Mouse (Mus musculus): ENCODE data around the gene 2610528A11Rik. TPM values are rescaled to one million over a fixed set of nuclear protein-coding genes. Genes with fewer than 3 reads are reported as not detected.
"Not testable (repeated sequence)": the region's sequence is repeated elsewhere in the genome, so short reads cannot be mapped to it uniquely, and the experiment has no call there.

The 2610528A11Rik gene
- 10.5 and 45.5 TPM in 2 replicates for polyA plus RNA-seq (2015; fragmentation: Nextera tagmentation; extraction: Ambion mirVana)

- H3K9ac ChIP-seq (ENCODE audit: low read depth, low read length), result no peak within 1 kb of the TSS
- no peaks in the 10 kb centered on the region for H3K4me1 ChIP-seq (replicated peaks; ENCODE audit: control insufficient read depth, insufficient read depth, low read length)
- H3K4me3 ChIP-seq (ENCODE audit: low read depth, low read length), result no peak within 1 kb of the TSS
- 76% methylated on average over 3 of the region's 3 CpGs for WGBS
- H3K9me3 ChIP-seq (ENCODE audit: control insufficient read depth), result no peaks in the 10 kb centered on the region
- no peak for ATAC-seq
- no peaks in the 10 kb centered on the region for H3K27me3 ChIP-seq (replicated peaks; ENCODE audit: control insufficient read depth, insufficient read depth, low read length)
- TF ChIP-seq CTCF (IDR thresholded peaks at IDR 0.05; ENCODE audit: low read depth), result no peak
- H3K27ac ChIP-seq (ENCODE audit: low read depth, low read length), result no peak within 1 kb of the TSS
- H3K4me2 ChIP-seq (replicated peaks; ENCODE audit: low read depth), result no peak within 1 kb of the TSS
- 0 out of 2 replicates have a peak, but pooled peaks cover 3% of the 10 kb centered on the region for H3K36me3 ChIP-seq (ENCODE audit: control insufficient read depth, insufficient read depth)
These were observed at the start of gene 2610528A11Rik for GRCm38 (mm10) chr14:37113922-37114321. 2610528A11Rik (minus strand) TSS chr14:37114022.

GRCm38 (mm10) chr14:37163277-37163956 is 49.6 kb upstream of the 2610528A11Rik start:
- Histone ChIP-seq H3K27me3 (replicated peaks; ENCODE audit: control insufficient read depth, insufficient read depth, low read length) (no peaks in the 10 kb centered on the region), H3K27ac (ENCODE audit: low read depth, low read length) (no peak overlapping the region)
- WGBS, result 62% methylated on average over 4 of the region's 4 CpGs

GRCm38 (mm10) chr14:37154391-37154790 is 40.6 kb upstream of the 2610528A11Rik start:
- Histone ChIP-seq H3K4me3 (ENCODE audit: low read depth, low read length) (no peak overlapping the region), H3K9me3 (ENCODE audit: control insufficient read depth) (no peaks in the 10 kb centered on the region), H3K4me2 (replicated peaks; ENCODE audit: low read depth) (no peak overlapping the region), H3K27me3 (replicated peaks; ENCODE audit: control insufficient read depth, insufficient read depth, low read length) (no peaks in the 10 kb centered on the region), H3K4me1 (replicated peaks; ENCODE audit: control insufficient read depth, insufficient read depth, low read length) (no peaks in the 10 kb centered on the region), H3K36me3 (ENCODE audit: control insufficient read depth, insufficient read depth) (no peaks in the 10 kb centered on the region), H3K9ac (ENCODE audit: low read depth, low read length) (no peak overlapping the region), H3K27ac (ENCODE audit: low read depth, low read length) (no peak overlapping the region)
- 89% methylated on average over 1 of the region's 1 CpGs for WGBS
- no peak for ATAC-seq
- no peak for TF ChIP-seq CTCF (IDR thresholded peaks at IDR 0.05; ENCODE audit: low read depth)

More at GRCm38 (mm10) chr14:37163277-37163956, 49.6 kb upstream of the 2610528A11Rik start:
- Histone ChIP-seq H3K4me2 (replicated peaks; ENCODE audit: low read depth) (no peak overlapping the region), H3K9ac (ENCODE audit: low read depth, low read length) (no peak overlapping the region), H3K36me3 (ENCODE audit: control insufficient read depth, insufficient read depth) (no peaks in the 10 kb centered on the region), H3K9me3 (ENCODE audit: control insufficient read depth) (no peaks in the 10 kb centered on the region), H3K4me1 (replicated peaks; ENCODE audit: control insufficient read depth, insufficient read depth, low read length) (no peaks in the 10 kb centered on the region), H3K4me3 (ENCODE audit: low read depth, low read length) (no peak overlapping the region)
- ATAC-seq, result no peak
- no peak for TF ChIP-seq CTCF (IDR thresholded peaks at IDR 0.05; ENCODE audit: low read depth)

- H3K27ac ChIP-seq (ENCODE audit: low read depth, low read length), result no peak overlapping the region
- no peaks in the 10 kb centered on the region for H3K36me3 ChIP-seq (ENCODE audit: control insufficient read depth, insufficient read depth)
- WGBS, result 77% methylated on average over 8 of the region's 8 CpGs
- no peak overlapping the region for H3K4me3 ChIP-seq (ENCODE audit: low read depth, low read length)
- no peak overlapping the region for H3K9ac ChIP-seq (ENCODE audit: low read depth, low read length)
- H3K27me3 ChIP-seq (replicated peaks; ENCODE audit: control insufficient read depth, insufficient read depth, low read length), result no peaks in the 10 kb centered on the region
- TF ChIP-seq CTCF (IDR thresholded peaks at IDR 0.05; ENCODE audit: low read depth), result no peak
- no peaks in the 10 kb centered on the region for H3K4me1 ChIP-seq (replicated peaks; ENCODE audit: control insufficient read depth, insufficient read depth, low read length)
- no peak overlapping the region for H3K4me2 ChIP-seq (replicated peaks; ENCODE audit: low read depth)
- no peaks in the 10 kb centered on the region for H3K9me3 ChIP-seq (ENCODE audit: control insufficient read depth)
- ATAC-seq, result peak; percentile 12; the same call in 1 of the 2 replicates
These were observed 25.4 kb upstream of the 2610528A11Rik start for GRCm38 (mm10) chr14:37139051-37139710.

- H3K27ac ChIP-seq (ENCODE audit: low read depth, low read length), result not testable (repeated sequence)
These were observed 23.8 kb upstream of the 2610528A11Rik start for GRCm38 (mm10) chr14:37137596-37137995.

GRCm38 (mm10) chr14:37136110-37136509 is 22.3 kb upstream of the 2610528A11Rik start:
- Histone ChIP-seq H3K27ac (ENCODE audit: low read depth, low read length) (no peak overlapping the region), H3K4me3 (ENCODE audit: low read depth, low read length) (no peak overlapping the region), H3K4me2 (replicated peaks; ENCODE audit: low read depth) (no peak overlapping the region), H3K4me1 (replicated peaks; ENCODE audit: control insufficient read depth, insufficient read depth, low read length) (no peaks in the 10 kb centered on the region), H3K36me3 (ENCODE audit: control insufficient read depth, insufficient read depth) (peaks cover 15% of the 10 kb centered on the region; the same call in 1 of the 2 replicates), H3K27me3 (replicated peaks; ENCODE audit: control insufficient read depth, insufficient read depth, low read length) (no peaks in the 10 kb centered on the region), H3K9me3 (ENCODE audit: control insufficient read depth) (no peaks in the 10 kb centered on the region), H3K9ac (ENCODE audit: low read depth, low read length) (no peak overlapping the region)
- no peak for ATAC-seq
- TF ChIP-seq CTCF (IDR thresholded peaks at IDR 0.05; ENCODE audit: low read depth), result no peak
- 83% methylated on average over 4 of the region's 4 CpGs for WGBS

More at GRCm38 (mm10) chr14:37137596-37137995, 23.8 kb upstream of the 2610528A11Rik start:
- not testable (repeated sequence) for ATAC-seq; H3K4me3 ChIP-seq (ENCODE audit: low read depth, low read length); H3K36me3 ChIP-seq (ENCODE audit: control insufficient read depth, insufficient read depth); H3K27me3 ChIP-seq (replicated peaks; ENCODE audit: control insufficient read depth, insufficient read depth, low read length); H3K4me1 ChIP-seq (replicated peaks; ENCODE audit: control insufficient read depth, insufficient read depth, low read length); H3K9me3 ChIP-seq (ENCODE audit: control insufficient read depth); H3K9ac ChIP-seq (ENCODE audit: low read depth, low read length); H3K4me2 ChIP-seq (replicated peaks; ENCODE audit: low read depth)
- TF ChIP-seq CTCF (IDR thresholded peaks at IDR 0.05; ENCODE audit: low read depth), result peak; percentile 31
- WGBS, result 77% methylated on average over 2 of the region's 3 CpGs
